12 mouse cellular contexts compared by ENCODE assay signal in genomic region chr11:108935128-108935868, GRCm38 (mm10). TPM values are rescaled to one million over a fixed set of nuclear protein-coding genes. Genes with fewer than 3 reads are reported as not detected.
DNase-seq lines count a peak whose midpoint lies in the region; ATAC-seq and TF ChIP-seq lines count a peak whose summit lies in the region.
"Had no signal": no experiment of that assay in that cellular context is flagged by ENCODE, and none has a peak within 500 bp of the region (broad histone marks: within the 10 kb centered on the region; RNA-seq: fewer than 3 reads in every experiment).

No protein-coding gene starts in this region.

- no peak overlapping the region for H3K4me3 ChIP-seq in layer of hippocampus, adult 2 months
- H3K4me3 ChIP-seq in embryonic facial prominence, embryonic 10.5 days, result peak overlapping the region; percentile 37
- H3K4me3 ChIP-seq in hindbrain, embryonic 12.5 days, result no peak overlapping the region
- no peak overlapping the region for H3K4me3 ChIP-seq in midbrain, embryonic 14.5 days (replicated peaks; ENCODE audit: low read depth, low read length)

- H3K9ac ChIP-seq in hindbrain, embryonic 12.5 days, result peak overlapping the region; percentile 43
- H3K9ac ChIP-seq in midbrain, embryonic 14.5 days (replicated peaks; ENCODE audit: low read length), result no peak overlapping the region

- H3K27ac ChIP-seq in layer of hippocampus, adult 2 months, result peak overlapping the region; percentile 49; the same call in 1 of the 2 replicates
- peak overlapping the region; percentile 52 for H3K27ac ChIP-seq in embryonic facial prominence, embryonic 10.5 days (replicated peaks)
- H3K27ac ChIP-seq in hindbrain, embryonic 12.5 days, result peak overlapping the region; percentile 80
- peak overlapping the region; percentile 73 for H3K27ac ChIP-seq in midbrain, embryonic 14.5 days (replicated peaks; ENCODE audit: low read depth, low read length)

- ATAC-seq in hindbrain, embryonic 12.5 days (ENCODE audit: low FRiP score), result peak; percentile 77
- ATAC-seq in midbrain, embryonic 14.5 days (ENCODE audit: low FRiP score, low TSS enrichment), result peak; percentile 80
- ATAC-seq in frontal cortex, adult (ENCODE audit: low TSS enrichment), result no peak

- WGBS in embryonic facial prominence, embryonic 10.5 days, result 39% methylated on average over 18 of the region's 18 CpGs
- WGBS in hindbrain, embryonic 12.5 days, result 23% methylated on average over 18 of the region's 18 CpGs
- WGBS in midbrain, embryonic 14.5 days, result 9% methylated on average over 18 of the region's 18 CpGs

- no peak for TF ChIP-seq CTCF in layer of hippocampus, adult 2 months (conservative IDR thresholded peaks at IDR 0.05)

- H3K27me3 ChIP-seq in embryonic facial prominence, embryonic 10.5 days (replicated peaks; ENCODE audit: low read depth, poor library complexity, severe bottlenecking), result peaks cover 28% of the 10 kb centered on the region; the same call in 1 of the 2 replicates
- H3K27me3 ChIP-seq in hindbrain, embryonic 12.5 days, result no peaks in the 10 kb centered on the region
- H3K27me3 ChIP-seq in midbrain, embryonic 14.5 days (ENCODE audit: control insufficient read depth, insufficient read depth, low read length), result no peaks in the 10 kb centered on the region
- H3K27me3 ChIP-seq: CH12.LX had no signal

- peaks cover 100% of the 10 kb centered on the region for H3K36me3 ChIP-seq in embryonic facial prominence, embryonic 10.5 days (replicated peaks)
- peaks cover 64% of the 10 kb centered on the region for H3K36me3 ChIP-seq in hindbrain, embryonic 12.5 days
- H3K36me3 ChIP-seq in midbrain, embryonic 14.5 days (ENCODE audit: control insufficient read depth, insufficient read depth, low read length), result peaks cover 68% of the 10 kb centered on the region

- peaks cover 6% of the 10 kb centered on the region; the same call in 1 of the 2 replicates for H3K9me3 ChIP-seq in embryonic facial prominence, embryonic 10.5 days
- no peaks in the 10 kb centered on the region for H3K9me3 ChIP-seq in hindbrain, embryonic 12.5 days (replicated peaks)
- H3K9me3 ChIP-seq in midbrain, embryonic 14.5 days (ENCODE audit: control insufficient read depth, low read length), result no peaks in the 10 kb centered on the region

- peaks cover 71% of the 10 kb centered on the region for H3K4me1 ChIP-seq in embryonic facial prominence, embryonic 10.5 days
- peaks cover 70% of the 10 kb centered on the region for H3K4me1 ChIP-seq in hindbrain, embryonic 12.5 days
- peaks cover 48% of the 10 kb centered on the region for H3K4me1 ChIP-seq in midbrain, embryonic 14.5 days (ENCODE audit: control insufficient read depth, insufficient read depth, low read length)

- DNase-seq in layer of hippocampus, adult 2 months (ENCODE audit: low spot score in 2 of 2), result no peak
- no peak for DNase-seq in layer of hippocampus, adult 11-12 months (ENCODE audit: low spot score)
- DNase-seq in embryonic facial prominence, embryonic 10.5 days (ENCODE audit: low spot score), result peak; percentile 63
- DNase-seq in midbrain, embryonic 14.5 days, result peak; percentile 78
- no peak for DNase-seq in natural killer cell, adult 2 months (ENCODE audit: low spot score in 2 of 2)
- DNase-seq in thymus, postnatal 4 days, result no peak
- DNase-seq: heart, adult 18-20 months; kidney, adult 18-20 months had no signal

- H3K4me2 ChIP-seq in hindbrain, embryonic 12.5 days (replicated peaks), result peak overlapping the region; percentile 32
- peak overlapping the region; percentile 27; the same call in 1 of the 2 replicates for H3K4me2 ChIP-seq in midbrain, embryonic 14.5 days (ENCODE audit: low read length)
- H3K4me2 ChIP-seq: liver, embryonic 11.5 days had no signal

RNA-seq across cellular contexts. Expression of gene Axin2, which starts 15.1 kb away (rescaled TPM):
- total RNA-seq in layer of hippocampus, adult 2 months (2021), result 10 to 100 TPM; 31.1 to 32.7 TPM
- 12.7 and 15.3 TPM in 2 replicates for polyA plus RNA-seq in embryonic facial prominence, embryonic 10.5 days (2016; fragmentation: Nextera tagmentation; extraction: Ambion mirVana)
- 17.5 and 20.3 TPM in 2 replicates for polyA plus RNA-seq in hindbrain, embryonic 12.5 days (2016; fragmentation: Nextera tagmentation; extraction: Ambion mirVana)
- 14.1 and 19.4 TPM in 2 replicates for polyA plus RNA-seq in midbrain, embryonic 14.5 days (2014; fragmentation: Nextera tagmentation; extraction: Ambion mirVana)

Comparison
In these comparisons a context has a peak if more than half of its experiments do, and no peak if none do; other contexts are left out.
1. DNase-seq: peak in embryonic facial prominence, embryonic 10.5 days (single experiment) and midbrain, embryonic 14.5 days (single experiment); none in layer of hippocampus, adult 2 months (0 of 2), layer of hippocampus, adult 11-12 months (single experiment), natural killer cell, adult 2 months (0 of 2) and thymus, postnatal 4 days (single experiment).
2. Peak in every context shown above with its lines, with median percentiles within 50 percentile points of each other: H3K27ac ChIP-seq.